Mouse (Mus musculus) ES-E14 (cell line): Measurements from ENCODE around the gene Irf8. TPM values are rescaled to one million over a fixed set of nuclear protein-coding genes. Genes with fewer than 3 reads are reported as not detected.

ENCODE experiments used
- DNase-seq: peaks from one replicate; pipeline ENCODE4 v3.0.0-alpha.2; 2013; ENCODE audit warnings: low read depth, low spot score
- H3K27ac ChIP-seq: 2 replicates; pipeline ENCODE4 v1.5.1; 2012; ENCODE audit warnings: low read depth, mild to moderate bottlenecking, low read length, moderate library complexity, mixed read lengths; ENCODE audit not compliant: poor library complexity, insufficient read depth, severe bottlenecking
- H3K36me3 ChIP-seq: 2 replicates; pipeline ENCODE4 v1.6.1; 2012; ENCODE audit warnings: mild to moderate bottlenecking, low read length, moderate library complexity, mixed read lengths; ENCODE audit not compliant: control insufficient read depth, poor library complexity, insufficient read depth, severe bottlenecking
- H3K4me1 ChIP-seq, 2 experiments: fragments of 150-350 bp in 1 of 2; sonication (generic) in 1 of 2; 2 replicates each; pipeline ENCODE4 v1.6.1; 2012; ENCODE audit warnings: low read length in 2 of 2, mild to moderate bottlenecking in 1 of 2, mixed read lengths in 1 of 2; ENCODE audit not compliant: control insufficient read depth in 2 of 2, insufficient read depth in 2 of 2, poor library complexity in 1 of 2
- H3K4me3 ChIP-seq, 2 experiments: fragments of 150-350 bp in 1 of 2; sonication (generic) in 1 of 2; 2 replicates each; pipeline ENCODE4 v1.5.1; 2012; ENCODE audit warnings: low read length in 2 of 2, low read depth in 1 of 2, mild to moderate bottlenecking in 1 of 2, mixed read lengths in 1 of 2; ENCODE audit not compliant: insufficient read depth in 1 of 2, poor library complexity in 1 of 2, severe bottlenecking in 1 of 2
- H3K9ac ChIP-seq: 2 replicates; pipeline ENCODE4 v1.6.1; 2012; ENCODE audit warnings: low read depth, mild to moderate bottlenecking, low read length, mixed read lengths; ENCODE audit not compliant: poor library complexity, insufficient read depth, severe bottlenecking
- H3K9me3 ChIP-seq: fragments of 150-350 bp; sonication (generic); 2 replicates; pipeline ENCODE4 v1.6.1; 2012; ENCODE audit warnings: low read depth, mild to moderate bottlenecking, low read length; ENCODE audit not compliant: control insufficient read depth, insufficient read depth
- CHD2 ChIP-seq: IDR thresholded peaks from 2 replicates; pipeline ENCODE4 v1.6.1; 2014; ENCODE audit warnings: mild to moderate bottlenecking, low read depth, low read length, inconsistent platforms
- HCFC1 ChIP-seq: IDR thresholded peaks from 2 replicates; pipeline ENCODE4 v1.6.1; 2012; ENCODE audit warnings: low read length, inconsistent platforms, borderline replicate concordance; ENCODE audit not compliant: insufficient read depth
- MAFK ChIP-seq: IDR thresholded peaks from 2 replicates; pipeline ENCODE4 v1.6.1; 2014; ENCODE audit warnings: mild to moderate bottlenecking, low read depth, low read length, inconsistent platforms; ENCODE audit not compliant: insufficient read depth
- ZC3H11A ChIP-seq: IDR thresholded peaks from 2 replicates; pipeline ENCODE4 v1.6.1; 2012; ENCODE audit warnings: low read depth, mild to moderate bottlenecking, inconsistent platforms, low read length, borderline replicate concordance
- ZNF384 ChIP-seq: IDR thresholded peaks from 2 replicates; pipeline ENCODE4 v1.6.1; 2012; ENCODE audit warnings: low read depth, low read length, inconsistent platforms
- in situ Hi-C, 2 experiments: fragments of 600-800 bp; cut with MboI; formaldehyde crosslinking; loops; one replicate each; pipeline ENCODE4 v1.15.1; 2025; ENCODE audit warnings: low sequenced_read_pairs in 2 of 2, inconsistent platforms in 1 of 2; ENCODE audit not compliant: unreplicated experiment in 2 of 2
- total RNA-seq: library from RNA; depleted of rRNA; stranded (reverse); fragments of 300-350 nt; gene quantifications from 2 replicates; pipeline ENCODE4 v1.2.3, GENCODE M21; 2012

Irf8 gene
- total RNA-seq, 1 experiment: 1.2 TPM

GRCm38 (mm10) chr8:120698426-120698825 lies 37.7 kb upstream of the Irf8 start:
- Histone ChIP-seq H3K4me3 (no peak overlapping the region), H3K9ac (no peak overlapping the region), H3K9me3 (no peaks in the 10 kb centered on the region), H3K4me1 (peaks cover 0 to 5% of the 10 kb centered on the region in 2 experiments; a peak in 2 of 4 replicates), H3K36me3 (no peaks in the 10 kb centered on the region), H3K27ac (no peak overlapping the region)
- in situ Hi-C loops: loop anchor here in 1 of 2 experiments (25.0 kb wide), 1 partner anchor 89 kb away; no protein-coding TSS in a partner anchor
- TF ChIP-seq HCFC1 (no peak), ZC3H11A (no peak), ZNF384 (no peak), CHD2 (no peak), MAFK (no peak)
- no peak for DNase-seq

GRCm38 (mm10) chr8:120699079-120699478 lies 37.1 kb upstream of the Irf8 start:
- Histone ChIP-seq H3K27ac (no peak overlapping the region), H3K4me3 (no peak overlapping the region), H3K4me1 (peaks cover 0 to under 1% of the 10 kb centered on the region in 2 experiments; a peak in 1 of 4 replicates), H3K9me3 (no peaks in the 10 kb centered on the region), H3K9ac (no peak overlapping the region), H3K36me3 (no peaks in the 10 kb centered on the region)
- no peak for DNase-seq
- no peak for TF ChIP-seq ZC3H11A
- no peak for TF ChIP-seq HCFC1
- TF ChIP-seq MAFK: no peak
- no peak for TF ChIP-seq ZNF384
- no peak for TF ChIP-seq CHD2
- in situ Hi-C loops: loop anchor here in 1 of 2 experiments (25.0 kb wide), 1 partner anchor 88 kb away; no protein-coding TSS in a partner anchor

DNA sequence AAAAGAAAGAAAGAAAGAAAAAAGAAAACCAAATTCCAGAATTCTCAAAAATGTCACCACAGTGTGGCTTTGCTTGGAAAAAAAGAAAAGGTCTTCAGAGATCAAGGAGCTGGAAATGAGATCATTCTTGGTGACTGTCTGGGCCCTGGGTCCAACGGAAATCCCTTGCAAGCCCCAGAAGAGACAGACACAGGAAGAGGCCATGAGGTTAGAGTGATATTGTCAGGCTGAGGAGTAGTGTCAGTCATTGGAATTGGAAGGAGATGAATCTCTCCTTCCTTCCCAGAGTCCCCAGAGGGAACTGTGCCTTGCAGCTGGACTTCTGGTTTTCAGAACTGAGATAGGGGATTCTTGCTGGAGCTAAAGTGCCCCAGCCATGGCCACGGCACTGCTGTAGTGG lies 36.6 kb upstream of the Irf8 start:
- no peak for TF ChIP-seq ZC3H11A
- TF ChIP-seq MAFK: no peak
- DNase-seq: no peak
- in situ Hi-C loops: loop anchor here in 1 of 2 experiments (25.0 kb wide), 1 partner anchor 88 kb away; no protein-coding TSS in a partner anchor

DNA sequence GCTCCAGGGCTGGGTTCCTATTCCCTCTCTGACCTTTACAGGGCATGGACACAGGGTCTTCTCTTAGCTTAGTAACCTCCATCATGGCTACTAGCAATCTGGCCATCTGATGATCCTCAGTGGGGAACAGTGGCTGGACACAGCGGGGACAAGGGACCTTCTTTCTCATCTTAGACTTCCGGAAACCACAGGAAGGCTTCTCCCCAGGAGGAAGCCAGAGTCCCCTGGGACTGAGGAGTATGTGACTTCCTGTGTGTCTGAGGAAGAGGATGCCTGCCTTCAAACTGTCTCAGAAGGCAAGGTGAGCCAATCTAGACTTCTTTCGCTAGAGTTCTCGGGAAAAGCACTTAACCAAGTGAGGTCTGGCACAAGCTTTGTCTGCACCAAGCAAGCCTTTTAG lies 36.1 kb upstream of the Irf8 start:
- H3K9me3 ChIP-seq: no peaks in the 10 kb centered on the region
- no peaks in the 10 kb centered on the region for H3K36me3 ChIP-seq
- in situ Hi-C loops: no loop called here
- H3K9ac ChIP-seq: no peak overlapping the region
- H3K4me3 ChIP-seq: no peak overlapping the region
- no peak for TF ChIP-seq CHD2
- TF ChIP-seq ZC3H11A: no peak
- no peak for TF ChIP-seq MAFK
- no peak for TF ChIP-seq ZNF384
- TF ChIP-seq HCFC1: no peak
- no peaks in the 10 kb centered on the region for H3K4me1 ChIP-seq
- H3K27ac ChIP-seq: no peak overlapping the region
- no peak for DNase-seq

More for the DNA sequence above, 36.6 kb upstream of the Irf8 start:
- H3K4me1 ChIP-seq: no peaks in the 10 kb centered on the region
- no peak overlapping the region for H3K27ac ChIP-seq
- no peak overlapping the region for H3K4me3 ChIP-seq
- H3K9me3 ChIP-seq: no peaks in the 10 kb centered on the region
- no peak overlapping the region for H3K9ac ChIP-seq
- H3K36me3 ChIP-seq: no peaks in the 10 kb centered on the region
